Mouse (Mus musculus) layer of hippocampus, postnatal 10 days (tissue): Measurements from ENCODE around the gene Nat8f1. TPM values are rescaled to one million over a fixed set of nuclear protein-coding genes. Genes with fewer than 3 reads are reported as not detected.
"Not testable (repeated sequence)": the region's sequence is repeated elsewhere in the genome, so short reads cannot be mapped to it uniquely, and the experiment has no call there.

Experiments
- DNase-seq, 2 experiments: peaks; one replicate each; pipeline ENCODE4 v3.0.0; 2021; ENCODE audit warnings: low spot score in 2 of 2
- long read RNA-seq: library from polyadenylated mRNA; stranded (forward); transcript quantifications from one replicate; pipeline ENCODE4 v2.0.0, GENCODE M21; 2023
- total RNA-seq, 2 experiments: library from RNA; stranded (reverse); gene quantifications; 2 replicates each; pipeline ENCODE4 v1.2.3; 2021

Nat8f1 gene
- total RNA-seq: 10 to 100 TPM; 13.1 to 16.2 TPM
- long read RNA-seq, transcript Nat8f1-201 (2 exons, 1,021 nt): major isoform, 14 of 31 reads
- long read RNA-seq, partial matches to known transcripts: 0 of 31 reads
- long read RNA-seq, other reads (novel, unspliced or antisense): 16 of 31 reads

GRCm38 (mm10) chr6:85915539-85916513 is at the start of gene Nat8f1:
TSS of gene Nat8f1 (minus strand) at chr6:85915687.
- peak; percentile 84 to 89 for DNase-seq

GRCm38 (mm10) chr6:85961101-85962091 is 45.9 kb upstream of the Nat8f1 start, which contains the start of gene Dusp11:
TSS of gene Dusp11 (minus strand) at chr6:85961667.
- peak; percentile 92 to 94 for DNase-seq

GRCm38 (mm10) chr6:85957581-85957980 is 42.1 kb upstream of the Nat8f1 start:
- DNase-seq: no peak

- no peak for DNase-seq
Measured at GRCm38 (mm10) chr6:85948549-85948948, 33.1 kb upstream of the Nat8f1 start.

- no peak for DNase-seq
Measured at GRCm38 (mm10) chr6:85942469-85942868, 27.0 kb upstream of the Nat8f1 start.

GRCm38 (mm10) chr6:85938701-85939100 is 23.2 kb upstream of the Nat8f1 start:
- DNase-seq: no peak

GRCm38 (mm10) chr6:85936508-85937465 is 21.3 kb upstream of the Nat8f1 start:
- peak; percentile 82 to 86 for DNase-seq

GRCm38 (mm10) chr6:85935646-85936045 is 20.2 kb upstream of the Nat8f1 start:
- DNase-seq: no peak

GRCm38 (mm10) chr6:85934047-85934446 is 18.6 kb upstream of the Nat8f1 start:
- DNase-seq: no peak

- no peak for DNase-seq
Measured at GRCm38 (mm10) chr6:85929312-85929711, 13.8 kb upstream of the Nat8f1 start.

GRCm38 (mm10) chr6:85927476-85928464 is 12.3 kb upstream of the Nat8f1 start:
- no peak for DNase-seq

GRCm38 (mm10) chr6:85926709-85927108 is 11.2 kb upstream of the Nat8f1 start:
- DNase-seq: no peak

GRCm38 (mm10) chr6:85923643-85924042 is 8.2 kb upstream of the Nat8f1 start:
- no peak for DNase-seq

- no peak for DNase-seq
Measured at GRCm38 (mm10) chr6:85919401-85919800, 3.9 kb upstream of the Nat8f1 start.

- DNase-seq: not testable (repeated sequence)
Measured at GRCm38 (mm10) chr6:85918341-85918740, 2.9 kb upstream of the Nat8f1 start.

- DNase-seq: no peak
Measured at GRCm38 (mm10) chr6:85916596-85916995, 1.1 kb upstream of the Nat8f1 start.

- DNase-seq: no peak
Measured at GRCm38 (mm10) chr6:85915141-85915538, 347 bp downstream of the Nat8f1 start.

- DNase-seq: no peak
Measured at GRCm38 (mm10) chr6:85911587-85911986, 3.9 kb downstream of the Nat8f1 start, which contains the start of gene Tprkb. TSS of gene Tprkb (plus strand) at chr6:85911865.

- no peak for DNase-seq
Measured at GRCm38 (mm10) chr6:85909704-85910103, 5.8 kb downstream of the Nat8f1 start.
